Mouse (Mus musculus): ENCODE results near the gene Ecpas.

The Ecpas gene

DNA sequence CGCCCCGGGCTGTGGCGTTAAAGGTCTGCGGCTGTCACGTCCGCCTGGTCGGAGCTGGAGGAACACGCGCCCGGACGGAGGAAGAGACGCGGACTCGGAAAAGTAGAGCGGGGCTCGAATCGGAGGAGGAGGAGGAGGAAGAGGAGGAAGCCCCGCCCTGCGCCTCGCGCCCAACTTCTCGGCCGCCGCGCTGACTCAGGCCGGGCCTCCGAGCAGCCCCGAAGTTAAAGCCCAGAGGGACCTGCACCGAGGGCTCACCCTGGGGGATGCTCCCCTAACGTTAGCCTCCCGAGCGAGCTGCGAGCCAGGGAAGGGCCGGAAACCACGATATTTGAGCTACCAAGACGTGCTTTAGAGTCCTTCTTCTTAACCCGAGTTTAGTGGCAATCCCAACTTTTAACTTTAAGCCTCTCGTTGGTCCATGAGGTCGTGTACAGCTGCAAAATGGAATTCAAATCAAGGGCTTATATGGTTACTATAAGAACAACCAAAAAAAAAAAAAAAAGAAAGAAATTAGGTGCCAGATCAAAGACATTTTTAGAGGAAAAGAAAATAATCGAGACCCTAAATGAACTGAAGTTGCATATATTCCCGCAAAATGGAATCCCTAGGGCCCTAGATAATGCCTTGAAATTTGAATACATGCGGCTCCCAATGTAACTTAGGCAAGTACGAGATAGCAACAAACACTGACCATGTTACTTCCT lies at the start of gene Ecpas:
TSS of gene Ecpas (minus strand) at position 121 of the 707 bp plus-strand sequence.
- DNase-seq: peak; percentile 90

DNA sequence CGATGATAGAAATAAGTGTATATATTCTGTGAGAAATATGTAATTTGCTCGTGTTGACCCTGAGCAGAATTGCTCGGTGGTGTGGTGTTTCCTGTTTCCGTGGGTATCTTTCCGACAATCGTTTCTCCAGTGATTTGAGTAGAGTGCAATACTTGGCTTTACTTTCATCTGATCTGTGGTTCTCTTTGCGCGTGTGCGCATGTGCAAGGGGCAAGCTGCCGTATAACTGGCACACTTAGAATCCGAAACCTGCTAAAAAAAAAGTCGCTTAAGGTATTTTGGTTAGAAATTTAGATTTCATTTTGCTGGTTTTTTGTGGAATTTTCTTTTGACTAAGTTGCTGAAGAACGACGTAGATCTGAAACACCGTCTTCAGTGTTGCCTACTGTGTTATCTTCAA lies 49.2 kb upstream of the Ecpas start:
- no peak for DNase-seq

DNA sequence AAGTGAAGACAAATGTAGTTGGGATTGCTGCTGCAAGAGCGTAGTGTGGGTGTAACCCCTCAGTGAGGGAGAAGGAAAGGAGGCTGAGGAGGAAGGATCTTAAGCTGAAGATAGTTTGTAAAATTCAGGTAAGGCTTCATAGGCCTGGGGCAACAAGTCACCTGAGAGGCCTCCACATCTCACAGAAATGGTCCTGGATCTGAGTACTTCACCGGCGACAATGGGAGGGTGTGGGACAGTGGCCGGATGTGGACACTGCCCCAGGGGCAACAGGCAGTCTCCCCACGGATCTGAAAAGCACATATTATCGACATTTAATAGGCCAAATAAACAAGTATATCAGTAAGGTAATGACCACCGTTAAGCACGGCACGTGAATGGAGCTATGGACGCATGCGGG lies 40.1 kb upstream of the Ecpas start:
- DNase-seq: no peak

DNA sequence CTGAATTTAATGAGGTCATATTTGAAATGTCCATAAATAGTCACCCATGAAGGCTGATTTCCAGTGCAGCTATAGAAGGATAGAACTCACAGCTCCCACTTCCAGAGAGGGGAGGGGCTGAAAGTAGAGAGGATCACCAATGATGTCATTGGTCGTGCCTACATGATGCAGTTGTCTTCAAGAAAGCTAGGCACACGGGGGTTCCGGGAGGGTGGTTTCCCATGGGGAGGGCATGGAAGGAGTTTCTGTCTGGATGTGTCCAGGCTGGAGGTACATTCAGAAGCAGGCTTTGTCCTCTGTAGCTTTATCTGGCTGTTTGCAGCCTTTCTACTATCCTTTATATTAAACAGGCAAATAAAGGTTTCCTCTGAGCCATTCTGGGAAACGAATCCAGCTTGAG lies 35.8 kb upstream of the Ecpas start:
- no peak for DNase-seq

DNA sequence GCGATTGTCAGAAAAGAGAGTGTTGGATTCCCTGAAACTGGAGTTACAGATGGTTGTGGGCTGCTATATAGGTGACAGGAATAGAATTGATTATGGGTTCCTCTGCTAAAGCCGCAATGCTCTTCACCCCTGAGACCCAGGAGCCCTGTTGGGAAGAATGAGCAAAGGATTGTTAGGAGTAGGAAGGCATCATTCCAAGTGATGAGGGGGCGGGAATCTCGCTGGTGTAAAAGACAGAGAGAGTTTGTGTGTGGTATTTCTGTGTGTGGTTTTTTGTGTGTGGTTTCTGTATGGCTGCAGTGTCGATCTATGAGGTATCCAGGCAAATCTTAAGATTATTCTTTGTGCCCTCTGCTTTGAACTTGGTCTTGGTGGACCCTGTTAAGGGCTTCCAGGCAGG lies 32.1 kb upstream of the Ecpas start:
- no peak for DNase-seq

DNA sequence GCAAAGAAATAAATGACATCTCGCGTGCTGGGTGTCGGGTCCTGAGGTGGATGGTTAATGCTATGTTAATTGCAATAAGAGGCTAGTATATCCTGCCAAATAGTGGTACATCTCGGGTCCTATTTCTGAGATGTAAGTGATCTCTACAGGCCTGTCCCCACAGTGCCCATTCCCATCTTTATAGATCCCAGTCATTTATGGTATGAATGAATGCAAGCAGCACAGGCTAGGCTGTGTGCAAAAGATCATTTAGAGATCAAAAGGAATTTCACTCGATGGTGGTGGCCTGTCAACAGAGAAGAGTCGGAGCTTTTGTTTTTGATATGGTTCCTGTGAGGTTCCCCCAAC lies 31.6 kb upstream of the Ecpas start:
- DNase-seq: no peak

GRCm38 (mm10) chr4:58943420-58944205 lies 31.1 kb upstream of the Ecpas start, which contains the start of gene Zkscan16:
Gene Zkscan16 (plus strand): TSS chr4:58943628.
- peak; percentile 65 for DNase-seq

DNA sequence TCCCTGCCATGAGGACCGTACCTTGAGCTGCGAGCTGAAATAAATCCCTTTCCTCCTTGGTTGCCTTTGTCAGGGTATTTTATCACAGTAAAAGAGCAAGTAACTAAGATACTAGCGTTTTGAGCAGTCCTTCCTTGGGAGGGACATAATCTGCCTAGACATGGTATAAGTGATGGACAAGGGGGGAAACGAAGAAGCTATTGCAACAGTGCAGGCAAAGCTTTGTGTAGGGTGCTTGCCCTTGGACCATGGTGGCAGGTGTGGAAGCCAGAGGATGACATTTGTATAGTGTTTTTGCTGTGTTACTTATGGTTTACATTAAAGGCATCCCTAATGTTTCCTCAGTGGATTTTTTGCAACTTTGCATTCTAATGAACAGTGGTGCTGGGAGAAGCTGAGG lies 30.4 kb upstream of the Ecpas start:
- no peak for DNase-seq

DNA sequence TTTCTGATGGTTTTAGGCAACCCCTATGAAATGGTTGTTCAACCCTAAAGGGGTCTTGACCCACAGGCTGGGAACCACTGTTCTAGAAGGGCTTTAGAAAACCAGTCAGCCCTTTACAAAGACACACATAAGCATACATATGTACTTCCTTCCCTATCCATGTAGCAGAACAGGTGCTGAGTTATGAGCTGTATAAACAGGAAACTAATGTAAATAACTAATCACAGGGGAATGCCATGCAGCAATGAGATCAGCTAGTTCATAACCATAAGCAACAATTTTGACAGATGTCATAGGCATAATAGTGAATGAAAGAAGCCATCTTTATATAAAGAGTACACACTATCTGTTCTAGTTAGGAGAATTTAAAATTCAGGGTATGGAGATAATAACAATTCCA lies 29.1 kb upstream of the Ecpas start:
- no peak for DNase-seq

DNA sequence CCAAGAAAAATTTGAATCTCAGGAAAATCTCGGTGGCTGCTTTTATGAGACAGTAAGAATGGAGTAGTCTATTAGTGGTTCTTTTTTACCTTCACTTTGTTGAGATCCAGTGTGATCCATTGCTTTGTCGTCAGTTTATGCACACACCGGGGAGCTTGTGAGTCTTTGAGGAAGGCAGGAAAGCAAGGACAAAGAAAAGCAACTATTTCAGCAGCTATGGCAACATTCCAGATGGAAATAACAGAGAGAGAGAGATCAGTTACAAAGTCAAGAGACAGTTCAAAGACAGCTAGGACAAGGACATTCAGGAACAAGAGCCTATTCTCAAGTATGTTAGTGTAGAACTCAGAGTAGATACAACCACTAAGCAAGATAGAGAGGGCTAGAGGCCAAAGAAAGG lies 23.3 kb upstream of the Ecpas start:
- DNase-seq: no peak

GRCm38 (mm10) chr4:58934746-58935476 lies 22.4 kb upstream of the Ecpas start:
- peak; percentile 82 for DNase-seq

DNA sequence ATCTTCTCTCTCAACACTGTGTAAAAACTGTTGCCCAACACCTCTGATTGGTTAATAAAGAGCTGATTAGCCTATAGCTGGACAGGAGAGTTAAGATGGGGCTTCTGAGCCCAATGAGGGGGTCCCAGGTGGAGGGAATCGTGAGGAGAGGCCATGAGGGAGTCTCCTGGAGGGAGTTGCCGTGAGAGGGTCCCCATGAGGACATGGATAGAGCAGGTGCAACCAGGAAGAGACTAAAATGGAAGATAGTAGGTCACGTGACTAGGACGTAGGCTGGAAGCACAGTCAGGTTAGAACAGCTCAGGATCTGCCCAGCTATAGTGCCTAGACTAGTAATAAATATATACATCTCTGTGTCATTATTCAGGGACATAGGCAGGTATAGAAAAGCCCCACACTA lies 21.8 kb upstream of the Ecpas start:
- no peak for DNase-seq

GRCm38 (mm10) chr4:58932541-58932940 lies 20.0 kb upstream of the Ecpas start:
- no peak for DNase-seq

- DNase-seq: no peak
Observed at GRCm38 (mm10) chr4:58927661-58928060, 15.1 kb upstream of the Ecpas start.

DNA sequence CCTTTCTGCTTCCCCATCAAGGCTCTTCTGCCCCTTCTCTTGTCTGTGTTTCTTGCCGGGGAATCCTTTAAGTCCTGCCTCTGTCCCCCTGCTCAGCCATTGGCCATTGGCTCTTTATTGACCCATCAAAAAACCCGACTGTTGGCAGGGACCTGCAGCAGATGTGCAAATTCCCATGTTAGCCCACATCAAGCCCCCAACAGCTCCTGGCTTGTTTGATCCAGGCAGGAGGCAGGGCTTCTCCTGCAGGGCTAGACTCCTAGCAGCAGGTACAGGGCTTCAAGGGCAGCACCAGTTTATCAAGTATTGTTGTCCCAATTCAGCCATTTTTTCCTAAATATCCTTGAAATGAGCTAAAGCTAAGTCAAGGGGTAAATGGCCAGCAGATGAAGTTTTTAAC lies 13.6 kb upstream of the Ecpas start:
- DNase-seq: no peak

GRCm38 (mm10) chr4:58925664-58926063 lies 13.1 kb upstream of the Ecpas start:
- DNase-seq: no peak

DNA sequence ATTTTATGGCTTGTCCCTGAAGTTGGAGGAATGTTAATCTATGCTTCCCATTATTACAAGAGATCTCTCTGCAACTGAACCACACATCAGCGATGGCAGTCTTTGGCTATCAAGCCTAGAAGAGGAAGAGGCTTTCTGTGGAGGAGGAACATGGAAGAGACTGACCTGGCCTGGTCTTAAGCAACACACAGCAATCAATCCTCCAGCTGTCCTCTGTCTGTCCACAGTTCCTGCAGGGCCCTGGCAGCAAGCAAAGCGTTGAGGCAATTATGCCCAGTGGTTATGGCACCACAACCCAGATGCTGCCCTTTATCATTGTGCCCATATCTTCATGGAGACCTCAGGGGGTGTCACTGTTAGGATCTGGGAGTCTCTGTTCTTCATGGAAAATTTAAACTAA lies 11.4 kb upstream of the Ecpas start:
- DNase-seq: no peak

GRCm38 (mm10) chr4:58915081-58915826 lies 2.7 kb upstream of the Ecpas start:
- no peak for DNase-seq

DNA sequence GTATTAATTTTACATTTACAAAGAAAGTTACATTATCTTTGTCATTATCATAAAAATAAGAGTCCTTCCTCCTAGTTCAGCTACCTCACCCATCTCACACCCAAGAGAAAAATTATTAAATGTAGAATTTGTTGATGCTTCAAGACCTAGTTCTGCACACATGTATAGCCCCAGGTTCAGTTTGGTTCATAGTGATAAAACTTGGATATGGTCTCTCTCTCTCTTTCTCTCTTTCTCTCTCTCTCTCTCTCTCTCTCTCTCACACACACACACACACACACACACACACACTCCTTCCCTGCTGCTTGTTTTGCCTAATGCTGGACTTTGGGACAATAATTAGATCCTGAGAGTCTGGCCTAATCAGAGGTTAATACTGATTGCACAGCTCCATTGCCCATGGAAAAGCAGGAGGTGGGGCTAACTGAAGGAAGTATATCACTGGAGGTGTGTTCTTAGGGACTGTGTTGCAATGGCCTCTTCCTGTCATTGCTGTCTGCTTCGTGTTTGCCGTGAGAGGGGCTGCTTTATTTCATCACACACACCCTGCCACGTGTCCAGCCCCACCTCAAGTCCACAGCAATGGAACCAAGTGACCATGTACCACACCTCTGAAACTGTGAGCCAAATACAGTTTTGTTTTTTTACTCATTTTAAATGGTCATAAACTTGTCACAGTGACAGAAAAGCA lies 932 bp upstream of the Ecpas start:
- peak; percentile 44 for DNase-seq

DNA sequence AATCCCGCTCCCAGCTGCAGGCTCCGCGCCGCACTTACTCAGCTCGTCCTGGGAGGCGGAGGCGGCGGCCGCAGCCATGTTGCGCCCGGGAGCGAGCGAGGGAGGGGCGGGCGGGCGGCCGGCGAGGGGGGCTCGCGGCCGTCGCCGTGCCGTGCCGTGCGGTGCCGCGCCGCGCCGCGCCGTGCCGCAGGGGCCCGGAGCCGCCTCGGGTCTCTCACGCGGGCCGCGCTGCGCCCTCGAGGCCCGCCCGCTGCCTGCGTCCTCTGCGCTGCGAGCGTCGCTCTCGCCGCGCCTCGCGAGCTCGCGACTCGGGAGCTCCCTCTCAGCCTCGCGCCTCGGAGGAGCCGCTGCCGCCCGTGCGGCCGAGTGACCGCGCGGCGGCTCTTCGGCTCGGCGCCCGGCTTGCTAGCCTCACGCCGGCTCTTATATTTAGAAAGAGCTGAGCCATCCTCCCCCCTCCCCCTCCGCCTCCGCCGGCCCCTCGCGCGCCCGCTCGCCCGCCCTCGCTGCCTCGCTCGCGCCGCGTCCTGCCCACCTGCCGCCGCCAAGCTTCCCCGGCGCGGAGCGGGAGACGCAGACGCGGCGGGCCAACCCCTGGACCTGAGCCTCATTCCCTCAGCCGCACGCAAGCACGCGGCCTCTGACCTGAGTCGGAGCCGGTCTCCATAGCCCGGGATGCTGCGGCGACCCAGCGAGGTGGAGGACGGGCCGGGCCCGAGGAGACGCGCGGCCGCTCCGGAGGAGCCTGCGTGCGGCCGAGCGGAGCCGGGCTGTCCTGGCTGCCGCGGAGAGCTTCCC lies 519 bp downstream of the Ecpas start:
- peak; percentile 50 for DNase-seq

GRCm38 (mm10) chr4:58911069-58911830 lies 1.3 kb downstream of the Ecpas start:
- peak; percentile 55 for DNase-seq
